Comparison of ENCODE assay signal across 17 mouse cellular contexts in the genomic region with DNA sequence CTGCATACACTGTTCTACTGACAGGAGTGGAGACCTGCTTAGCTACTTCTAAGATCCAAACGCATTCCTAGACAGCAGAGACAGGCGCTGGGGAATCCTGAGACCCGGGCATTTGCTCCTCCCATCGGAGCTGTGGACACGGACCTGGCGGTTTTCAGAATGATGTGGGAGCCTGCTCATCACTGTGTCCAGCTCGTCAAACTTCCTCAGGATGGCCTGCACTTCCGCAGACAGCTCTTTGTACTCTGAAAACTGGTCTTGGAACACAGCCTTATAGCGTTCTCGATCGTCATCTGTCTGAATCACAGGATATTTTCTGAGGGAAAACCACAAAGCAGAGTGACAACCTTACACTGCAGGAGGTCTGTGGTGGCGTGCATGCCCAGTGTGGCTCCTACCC. TPM values are rescaled to one million over a fixed set of nuclear protein-coding genes. Genes with fewer than 3 reads are reported as not detected.
DNase-seq lines count a peak whose midpoint lies in the region; ATAC-seq and TF ChIP-seq lines count a peak whose summit lies in the region.
"Had no signal": no experiment of that assay in that cellular context is flagged by ENCODE, and none has a peak within 500 bp of the region (broad histone marks: within the 10 kb centered on the region; RNA-seq: fewer than 3 reads in every experiment).

No protein-coding gene starts in this region.

- H3K4me3 ChIP-seq in liver, embryonic 11.5 days (ENCODE audit: low read depth, low read length) = no peak overlapping the region
- H3K4me3 ChIP-seq in E14TG2a.4 (replicated peaks; ENCODE audit: low read length) = 0 out of 2 replicates have a peak overlapping the region, but pooled peaks have one; percentile 3
- peak overlapping the region; percentile 38 for H3K4me3 ChIP-seq in liver, embryonic 13.5 days (replicated peaks)
- H3K4me3 ChIP-seq in hindbrain, embryonic 12.5 days = no peak overlapping the region
- H3K4me3 ChIP-seq: forebrain, embryonic 13.5 days; hindbrain, embryonic 15.5 days; limb, embryonic 12.5 days had no signal

- no peak overlapping the region; the same call in 1 of the 2 replicates for H3K9ac ChIP-seq in liver, embryonic 11.5 days (ENCODE audit: low read depth, low read length)
- peak overlapping the region; percentile 37 for H3K9ac ChIP-seq in liver, embryonic 13.5 days
- no peak overlapping the region for H3K9ac ChIP-seq in hindbrain, embryonic 12.5 days
- H3K9ac ChIP-seq: forebrain, embryonic 13.5 days; hindbrain, embryonic 15.5 days; limb, embryonic 12.5 days had no signal

- TF ChIP-seq CTCF in E14TG2a.4 (conservative IDR thresholded peaks at IDR 0.05; ENCODE audit: low read length) = no peak

- 61% methylated on average over 12 of the region's 12 CpGs for WGBS in liver, embryonic 11.5 days
- WGBS in liver, embryonic 13.5 days (ENCODE audit: insufficient replicate concordance) = 32% methylated on average over 12 of the region's 12 CpGs
- 81% methylated on average over 12 of the region's 12 CpGs for WGBS in hindbrain, embryonic 12.5 days

- peaks cover 8% of the 10 kb centered on the region; the same call in 1 of the 2 replicates for H3K4me1 ChIP-seq in liver, embryonic 11.5 days (replicated peaks; ENCODE audit: control insufficient read depth, insufficient read depth, low read length)
- peaks cover 28% of the 10 kb centered on the region for H3K4me1 ChIP-seq in E14TG2a.4 (replicated peaks; ENCODE audit: low read depth, low read length)
- peaks cover 19% of the 10 kb centered on the region for H3K4me1 ChIP-seq in liver, embryonic 13.5 days (replicated peaks)
- H3K4me1 ChIP-seq in hindbrain, embryonic 12.5 days = no peaks in the 10 kb centered on the region
- H3K4me1 ChIP-seq: forebrain, embryonic 13.5 days; hindbrain, embryonic 15.5 days had no signal

- no peak for ATAC-seq in liver, embryonic 11.5 days (replicated peaks; ENCODE audit: low FRiP score)
- ATAC-seq in liver, embryonic 13.5 days (ENCODE audit: low read depth) = no peak
- no peak for ATAC-seq in hindbrain, embryonic 12.5 days (ENCODE audit: low FRiP score)
- ATAC-seq: forebrain, embryonic 13.5 days had no signal

- peak overlapping the region; percentile 61 for H3K4me2 ChIP-seq in liver, embryonic 11.5 days
- peak overlapping the region; percentile 56 for H3K4me2 ChIP-seq in liver, embryonic 13.5 days
- no peak overlapping the region for H3K4me2 ChIP-seq in hindbrain, embryonic 12.5 days (replicated peaks)
- H3K4me2 ChIP-seq: forebrain, embryonic 13.5 days; hindbrain, embryonic 15.5 days; limb, embryonic 12.5 days had no signal

- no peaks in the 10 kb centered on the region for H3K27me3 ChIP-seq in liver, embryonic 11.5 days (replicated peaks; ENCODE audit: control insufficient read depth, insufficient read depth, low read length)
- H3K27me3 ChIP-seq in E14TG2a.4 (ENCODE audit: insufficient read depth, low read length) = no peaks in the 10 kb centered on the region
- H3K27me3 ChIP-seq in liver, embryonic 13.5 days = no peaks in the 10 kb centered on the region
- H3K27me3 ChIP-seq in hindbrain, embryonic 12.5 days = no peaks in the 10 kb centered on the region
- H3K27me3 ChIP-seq: forebrain, embryonic 13.5 days; hindbrain, embryonic 15.5 days; limb, embryonic 12.5 days had no signal

- DNase-seq in heart, adult 11 months = peak; percentile 85
- no peak for DNase-seq in heart, adult 9 months (ENCODE audit: low spot score in 2 of 2)
- DNase-seq in liver, embryonic 11.5 days (ENCODE audit: low spot score) = no peak
- no peak for DNase-seq in liver
- no peak for DNase-seq in liver, embryonic 13.5 days
- no peak for DNase-seq in retina, postnatal 1 day
- DNase-seq: cerebellum, adult 18-20 months; kidney, adult 11 months; kidney, postnatal 36 days; right cerebral cortex, postnatal 14 days; thymus, postnatal 36 days had no signal

- H3K9me3 ChIP-seq in liver, embryonic 11.5 days (ENCODE audit: control insufficient read depth, low read length) = no peaks in the 10 kb centered on the region
- no peaks in the 10 kb centered on the region for H3K9me3 ChIP-seq in E14TG2a.4 (ENCODE audit: low read length)
- no peaks in the 10 kb centered on the region for H3K9me3 ChIP-seq in liver, embryonic 13.5 days (replicated peaks)
- H3K9me3 ChIP-seq in hindbrain, embryonic 12.5 days (replicated peaks) = no peaks in the 10 kb centered on the region
- H3K9me3 ChIP-seq: forebrain, embryonic 13.5 days; G1E; hindbrain, embryonic 15.5 days; limb, embryonic 12.5 days had no signal

- peak overlapping the region; percentile 34; the same call in 1 of the 2 replicates for H3K27ac ChIP-seq in liver, embryonic 11.5 days (ENCODE audit: low read depth, low read length)
- no peak overlapping the region for H3K27ac ChIP-seq in liver, embryonic 13.5 days
- no peak overlapping the region for H3K27ac ChIP-seq in hindbrain, embryonic 12.5 days
- H3K27ac ChIP-seq: forebrain, embryonic 13.5 days; hindbrain, embryonic 15.5 days; limb, embryonic 12.5 days had no signal

- no peaks in the 10 kb centered on the region for H3K36me3 ChIP-seq in liver, embryonic 11.5 days (ENCODE audit: control insufficient read depth, insufficient read depth, low read length)
- no peaks in the 10 kb centered on the region for H3K36me3 ChIP-seq in E14TG2a.4 (ENCODE audit: insufficient read depth, low read length)
- H3K36me3 ChIP-seq in liver, embryonic 13.5 days = 0 out of 2 replicates have a peak, but pooled peaks cover 6% of the 10 kb centered on the region
- H3K36me3 ChIP-seq in hindbrain, embryonic 12.5 days = no peaks in the 10 kb centered on the region
- H3K36me3 ChIP-seq: hindbrain, embryonic 15.5 days; limb, embryonic 12.5 days had no signal

RNA-seq across cellular contexts. Expression of a gene that starts 16.5 kb away (rescaled TPM):
- 9.1 and 9.5 TPM in 2 replicates for polyA plus RNA-seq in liver, embryonic 11.5 days (2014; fragmentation: Nextera tagmentation; extraction: Ambion mirVana)
- 6.0 and 6.4 TPM in 2 replicates for polyA plus RNA-seq in liver, embryonic 13.5 days (2015; fragmentation: Nextera tagmentation; extraction: Ambion mirVana)
- 3.4 and 4.2 TPM in 2 replicates for polyA plus RNA-seq in hindbrain, embryonic 12.5 days (2016; fragmentation: Nextera tagmentation; extraction: Ambion mirVana)

RNA-seq across cellular contexts. Expression of a gene that starts 47.8 kb away (rescaled TPM):
- 8.5 and 9.4 TPM in 2 replicates for polyA plus RNA-seq in liver, embryonic 11.5 days (2014; fragmentation: Nextera tagmentation; extraction: Ambion mirVana)
- 5.3 and 6.4 TPM in 2 replicates for polyA plus RNA-seq in liver, embryonic 13.5 days (2015; fragmentation: Nextera tagmentation; extraction: Ambion mirVana)
- polyA plus RNA-seq in hindbrain, embryonic 12.5 days (2016; fragmentation: Nextera tagmentation; extraction: Ambion mirVana) = 6.4 and 8.1 TPM in 2 replicates
- polyA plus RNA-seq: G1E had no signal

RNA-seq across cellular contexts. Expression of a gene that starts 50.5 kb away (rescaled TPM):
- 328 and 349 TPM in 2 replicates for polyA plus RNA-seq in liver, embryonic 11.5 days (2014; fragmentation: Nextera tagmentation; extraction: Ambion mirVana)
- 219 and 231 TPM in 2 replicates for polyA plus RNA-seq in liver, embryonic 13.5 days (2015; fragmentation: Nextera tagmentation; extraction: Ambion mirVana)
- polyA plus RNA-seq in hindbrain, embryonic 12.5 days (2016; fragmentation: Nextera tagmentation; extraction: Ambion mirVana) = 257 and 279 TPM in 2 replicates

RNA-seq across cellular contexts. Expression of a gene that starts 50.5 kb away (rescaled TPM):
- polyA plus RNA-seq in liver, embryonic 11.5 days (2014; fragmentation: Nextera tagmentation; extraction: Ambion mirVana) = 32.1 and 33.5 TPM in 2 replicates
- 15.2 and 18.6 TPM in 2 replicates for polyA plus RNA-seq in liver, embryonic 13.5 days (2015; fragmentation: Nextera tagmentation; extraction: Ambion mirVana)
- 24.0 and 25.1 TPM in 2 replicates for polyA plus RNA-seq in hindbrain, embryonic 12.5 days (2016; fragmentation: Nextera tagmentation; extraction: Ambion mirVana)

RNA-seq across cellular contexts. Expression of a gene that starts 51.1 kb away (rescaled TPM):
- polyA plus RNA-seq in liver, embryonic 11.5 days (2014; fragmentation: Nextera tagmentation; extraction: Ambion mirVana) = 25.1 and 26.0 TPM in 2 replicates
- polyA plus RNA-seq in liver, embryonic 13.5 days (2015; fragmentation: Nextera tagmentation; extraction: Ambion mirVana) = 15.9 and 16.8 TPM in 2 replicates
- 18.3 and 27.6 TPM in 2 replicates for polyA plus RNA-seq in hindbrain, embryonic 12.5 days (2016; fragmentation: Nextera tagmentation; extraction: Ambion mirVana)

Comparison
In these comparisons a context has a peak if more than half of its experiments do, and no peak if none do; other contexts are left out.
1. H3K4me3 ChIP-seq: peak in E14TG2a.4 (single experiment) and liver, embryonic 13.5 days (single experiment); none in liver, embryonic 11.5 days (single experiment) and hindbrain, embryonic 12.5 days (single experiment).